Mouse (Mus musculus) heart, embryonic 14.5 days (tissue): ENCODE data around the gene Mgat5. TPM values are rescaled to one million over a fixed set of nuclear protein-coding genes. Genes with fewer than 3 reads are reported as not detected.

Experiments used
- ATAC-seq: fragments of 200-750 bp; cut with Nextera tagmentation; 2 replicates; pipeline ENCODE4 v1.8.0; 2017; ENCODE audit warnings: low read depth, moderate TSS enrichment; ENCODE audit not compliant: insufficient number of reproducible peaks, insufficient read depth, low FRiP score
- H3K27ac ChIP-seq, 2 experiments: fragments of 200-500 bp in 1 of 2; fragments of 300-500 bp in 1 of 2; sonication (generic) in 1 of 2; replicated peaks in 1 of 2; 2 replicates each; pipeline ENCODE4 v1.5.1; 2012 to 2014; ENCODE audit warnings: low read depth in 2 of 2, low read length in 2 of 2, control low read depth in 1 of 2, mild to moderate bottlenecking in 1 of 2, mixed read lengths in 1 of 2; ENCODE audit not compliant: control insufficient read depth in 1 of 2, insufficient read depth in 1 of 2
- H3K27me3 ChIP-seq: fragments of 300-500 bp; sonication (generic); 2 replicates; pipeline ENCODE4 v1.6.1; 2014; ENCODE audit warnings: mild to moderate bottlenecking, low read length, control low read depth; ENCODE audit not compliant: control insufficient read depth, insufficient read depth
- H3K36me3 ChIP-seq: fragments of 300-500 bp; sonication (generic); 2 replicates; pipeline ENCODE4 v1.6.1; 2014; ENCODE audit warnings: mild to moderate bottlenecking, control low read depth, low read length, mixed read lengths; ENCODE audit not compliant: control insufficient read depth, insufficient read depth
- H3K4me1 ChIP-seq, 2 experiments: fragments of 200-500 bp in 1 of 2; fragments of 300-500 bp in 1 of 2; sonication (generic) in 1 of 2; 2 replicates each; pipeline ENCODE4 v1.6.1; 2012 to 2014; ENCODE audit warnings: low read length in 2 of 2, control low read depth in 1 of 2, mixed read lengths in 1 of 2; ENCODE audit not compliant: control insufficient read depth in 2 of 2, insufficient read depth in 2 of 2
- H3K4me2 ChIP-seq: fragments of 300-500 bp; sonication (generic); 2 replicates; pipeline ENCODE4 v1.6.1; 2014; ENCODE audit warnings: mild to moderate bottlenecking, low read length
- H3K4me3 ChIP-seq, 2 experiments: fragments of 200-500 bp in 1 of 2; fragments of 300-500 bp in 1 of 2; sonication (generic) in 1 of 2; 2 replicates each; pipeline ENCODE4 v1.5.1; 2012 to 2014; ENCODE audit warnings: low read length in 2 of 2, mild to moderate bottlenecking in 2 of 2, control low read depth in 1 of 2, low read depth in 1 of 2, moderate library complexity in 1 of 2; ENCODE audit not compliant: control insufficient read depth in 1 of 2, insufficient read depth in 1 of 2
- H3K9ac ChIP-seq: fragments of 300-500 bp; sonication (generic); 2 replicates; pipeline ENCODE4 v1.6.1; 2014; ENCODE audit warnings: mild to moderate bottlenecking, low read length
- H3K9me3 ChIP-seq: fragments of 300-500 bp; sonication (generic); 2 replicates; pipeline ENCODE4 v1.6.1; 2016; ENCODE audit warnings: low read length, control low read depth; ENCODE audit not compliant: control insufficient read depth
- WGBS: fragments of 180-500 bp; shearing (Covaris S2); extraction: QIAGEN DNeasy Blood & Tissue Kit; methylation state at CpG from one replicate; pipeline ENCODE4 v1.1.7; 2014; 5-methylcytosine and 5-hydroxymethylcytosine counted together
- polyA plus RNA-seq: library from polyadenylated mRNA; unstranded; fragments of >200 nt; fragmentation: Nextera tagmentation; extraction: Ambion mirVana; gene quantifications from 2 replicates; pipeline ENCODE4 v1.2.1, GENCODE M21; 2014

The Mgat5 gene
- polyA plus RNA-seq, 1 experiment from 2014 or later = 6.0 TPM

GRCm38 (mm10) chr1:127305582-127305981 is 100.8 kb downstream of the Mgat5 start:
- Histone ChIP-seq H3K36me3 (no peaks in the 10 kb centered on the region), H3K27me3 (no peaks in the 10 kb centered on the region), H3K4me3 (no peak overlapping the region), H3K4me2 (no peak overlapping the region), H3K9ac (no peak overlapping the region), H3K27ac (no peak overlapping the region), H3K4me1 (peaks cover 8 to 14% of the 10 kb centered on the region in 2 experiments; a peak in 3 of 4 replicates), H3K9me3 (no peaks in the 10 kb centered on the region)
- no peak for ATAC-seq
- 86% methylated on average over 2 of the region's 2 CpGs for WGBS

GRCm38 (mm10) chr1:127306024-127306771 is 101.4 kb downstream of the Mgat5 start:
- Histone ChIP-seq H3K27ac (no peak overlapping the region), H3K4me1 (peaks cover 8 to 14% of the 10 kb centered on the region in 2 experiments; a peak in 3 of 4 replicates), H3K27me3 (no peaks in the 10 kb centered on the region), H3K4me3 (no peak overlapping the region), H3K9ac (no peak overlapping the region), H3K9me3 (no peaks in the 10 kb centered on the region), H3K4me2 (no peak overlapping the region), H3K36me3 (no peaks in the 10 kb centered on the region)
- WGBS = 85% methylated on average over 20 of the region's 20 CpGs
- no peak for ATAC-seq

GRCm38 (mm10) chr1:127307361-127307760 is 102.5 kb downstream of the Mgat5 start:
- no peak overlapping the region for H3K4me2 ChIP-seq
- no peak for ATAC-seq
- H3K27ac ChIP-seq = no peak overlapping the region
- 93% methylated on average over 4 of the region's 4 CpGs for WGBS
- peaks cover 5 to 8% of the 10 kb centered on the region in 2 experiments for H3K4me1 ChIP-seq
- no peak overlapping the region for H3K4me3 ChIP-seq
- no peak overlapping the region for H3K9ac ChIP-seq
- no peaks in the 10 kb centered on the region for H3K27me3 ChIP-seq
- H3K36me3 ChIP-seq = no peaks in the 10 kb centered on the region
- H3K9me3 ChIP-seq = no peaks in the 10 kb centered on the region

- no peak overlapping the region for H3K27ac ChIP-seq
- 68% methylated on average over 7 of the region's 7 CpGs for WGBS
- H3K4me1 ChIP-seq = no peaks in the 10 kb centered on the region; a peak in 1 of 4 replicates
- no peaks in the 10 kb centered on the region for H3K27me3 ChIP-seq
- no peak overlapping the region for H3K4me2 ChIP-seq
- no peaks in the 10 kb centered on the region for H3K9me3 ChIP-seq
- no peak overlapping the region for H3K9ac ChIP-seq
- H3K36me3 ChIP-seq = no peaks in the 10 kb centered on the region
- ATAC-seq = no peak
- no peak overlapping the region for H3K4me3 ChIP-seq
Measured at GRCm38 (mm10) chr1:127308207-127308725, 103.5 kb downstream of the Mgat5 start.

GRCm38 (mm10) chr1:127308989-127309701 is 104.3 kb downstream of the Mgat5 start:
- WGBS = 86% methylated on average over 13 of the region's 13 CpGs
- H3K9ac ChIP-seq = no peak overlapping the region
- ATAC-seq = no peak

GRCm38 (mm10) chr1:127310011-127310410 is 105.2 kb downstream of the Mgat5 start:
- 80% methylated on average over 5 of the region's 5 CpGs for WGBS
- peaks cover 3% of the 10 kb centered on the region in 2 experiments; a peak in 2 of 4 replicates for H3K4me1 ChIP-seq
- no peak for ATAC-seq
- no peaks in the 10 kb centered on the region for H3K36me3 ChIP-seq
- no peaks in the 10 kb centered on the region for H3K27me3 ChIP-seq
- H3K4me3 ChIP-seq = no peak overlapping the region
- no peak overlapping the region for H3K27ac ChIP-seq
- H3K9ac ChIP-seq = no peak overlapping the region
- H3K9me3 ChIP-seq = no peaks in the 10 kb centered on the region
- no peak overlapping the region for H3K4me2 ChIP-seq

More at GRCm38 (mm10) chr1:127308989-127309701, 104.3 kb downstream of the Mgat5 start:
- H3K4me1 ChIP-seq = peaks cover 3% of the 10 kb centered on the region in 2 experiments; a peak in 2 of 4 replicates
- H3K27me3 ChIP-seq = no peaks in the 10 kb centered on the region
- no peaks in the 10 kb centered on the region for H3K9me3 ChIP-seq
- H3K36me3 ChIP-seq = no peaks in the 10 kb centered on the region
- no peak overlapping the region for H3K27ac ChIP-seq
- no peak overlapping the region for H3K4me2 ChIP-seq
- no peak overlapping the region for H3K4me3 ChIP-seq

GRCm38 (mm10) chr1:127310703-127311102 is 105.9 kb downstream of the Mgat5 start:
- peaks cover 3% of the 10 kb centered on the region in 2 experiments; a peak in 2 of 4 replicates for H3K4me1 ChIP-seq
- H3K4me3 ChIP-seq = no peak overlapping the region
- H3K27me3 ChIP-seq = no peaks in the 10 kb centered on the region
- no peaks in the 10 kb centered on the region for H3K9me3 ChIP-seq
- H3K27ac ChIP-seq = no peak overlapping the region
- H3K4me2 ChIP-seq = no peak overlapping the region
- WGBS = 78% methylated on average over 3 of the region's 3 CpGs
- no peaks in the 10 kb centered on the region for H3K36me3 ChIP-seq
- H3K9ac ChIP-seq = no peak overlapping the region
- no peak for ATAC-seq
